Mouse (Mus musculus): Measurements from ENCODE around the gene Fchsd2.

The Fchsd2 gene

DNA sequence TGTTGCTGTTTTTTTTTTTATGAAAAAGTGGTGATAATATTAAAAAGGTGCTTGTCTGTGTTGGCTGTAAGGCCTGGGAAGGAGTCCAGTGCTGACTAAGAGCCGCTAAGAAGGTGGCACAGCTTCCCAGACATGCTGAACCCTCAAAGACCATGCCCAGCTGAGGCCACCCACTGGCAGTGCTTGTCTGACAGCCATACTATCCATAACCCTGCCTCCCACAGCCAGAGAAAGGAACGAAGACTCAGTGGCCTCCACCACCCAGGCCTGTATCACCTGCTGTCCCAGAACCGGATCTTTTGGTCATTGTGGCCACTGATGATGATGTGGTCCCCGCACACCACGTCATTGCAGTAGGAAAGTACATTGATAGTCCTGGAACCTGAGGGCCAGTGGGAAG lies 198.5 kb downstream of the Fchsd2 start:
- no peak for DNase-seq

DNA sequence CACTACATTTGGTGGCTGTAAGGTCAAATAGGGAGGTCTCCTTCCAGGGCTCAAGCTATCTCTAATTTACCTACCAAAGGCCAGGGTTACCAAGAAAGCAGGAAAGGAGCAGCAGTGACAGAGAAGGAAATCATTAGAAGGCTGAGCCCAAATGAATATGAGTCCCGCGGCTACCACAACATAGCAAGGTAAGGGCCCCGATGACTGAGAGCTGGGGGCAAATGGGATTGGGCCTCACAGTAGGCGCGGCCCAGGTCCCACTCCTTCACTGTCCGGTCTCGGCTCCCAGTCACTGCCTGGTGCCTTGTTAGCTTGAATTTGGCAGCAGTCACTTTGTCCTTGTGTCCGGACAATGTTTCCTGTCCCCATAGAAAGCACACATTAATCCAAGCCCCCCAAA lies 199.0 kb downstream of the Fchsd2 start:
- no peak for DNase-seq

DNA sequence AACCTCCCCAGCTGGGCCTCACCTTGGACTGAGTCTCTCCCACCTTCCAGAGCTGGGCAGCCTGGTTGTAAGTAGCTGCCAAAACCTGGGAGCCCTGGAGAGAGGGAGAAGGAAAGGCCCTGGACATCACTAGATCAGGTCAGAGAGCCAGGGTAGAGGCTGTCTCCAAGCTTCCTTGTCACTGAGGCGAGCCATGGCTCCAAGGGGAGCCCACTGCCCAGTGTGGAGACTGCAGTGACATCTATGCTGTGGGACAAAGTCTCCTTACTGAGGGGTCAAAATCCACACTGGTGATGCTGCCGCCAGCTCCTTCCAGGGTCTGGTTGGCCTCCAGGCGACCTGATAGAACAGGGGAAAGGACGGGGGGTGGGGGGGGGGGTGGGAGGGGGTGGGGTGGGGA lies 199.4 kb downstream of the Fchsd2 start:
- DNase-seq: no peak

DNA sequence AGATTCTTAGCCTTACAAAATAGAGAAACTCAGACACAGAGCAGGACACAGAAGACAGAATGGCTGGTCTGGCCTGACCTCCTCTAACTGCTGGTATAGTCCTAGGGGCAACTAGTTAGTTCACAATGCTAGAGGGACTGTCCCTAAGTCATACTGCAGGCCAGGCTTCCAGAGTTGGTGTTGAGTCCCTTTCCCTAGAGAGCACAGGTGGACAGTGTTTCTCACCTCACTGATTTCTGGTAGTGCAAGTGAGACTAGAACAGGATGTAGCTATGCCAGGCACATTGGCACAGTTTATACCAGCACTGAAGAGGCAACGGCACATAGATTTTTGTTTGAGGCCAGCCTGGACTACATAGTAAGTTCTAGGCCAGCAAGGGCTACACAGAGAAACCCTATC lies 200.0 kb downstream of the Fchsd2 start:
- DNase-seq: no peak

DNA sequence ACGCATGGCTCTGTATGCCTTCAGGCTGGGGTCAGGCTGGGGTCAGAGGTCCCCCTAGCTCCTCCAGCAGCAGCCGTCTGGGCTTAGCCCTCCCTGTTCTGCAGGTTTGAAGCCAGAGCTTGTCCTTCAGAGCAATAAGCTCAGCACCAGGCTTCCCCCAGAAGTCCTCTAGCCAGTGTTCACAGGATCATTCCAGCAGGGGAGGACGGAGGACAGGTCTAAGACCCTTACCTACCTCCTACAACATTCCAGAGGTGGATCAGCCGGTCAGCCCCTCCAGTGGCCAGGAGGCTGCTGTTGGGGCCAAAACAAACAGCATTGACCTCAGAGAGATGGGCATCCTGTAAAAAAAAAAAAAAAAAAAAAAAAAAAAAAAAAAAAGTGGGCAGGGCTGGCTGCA lies 200.5 kb downstream of the Fchsd2 start:
- DNase-seq: no peak

DNA sequence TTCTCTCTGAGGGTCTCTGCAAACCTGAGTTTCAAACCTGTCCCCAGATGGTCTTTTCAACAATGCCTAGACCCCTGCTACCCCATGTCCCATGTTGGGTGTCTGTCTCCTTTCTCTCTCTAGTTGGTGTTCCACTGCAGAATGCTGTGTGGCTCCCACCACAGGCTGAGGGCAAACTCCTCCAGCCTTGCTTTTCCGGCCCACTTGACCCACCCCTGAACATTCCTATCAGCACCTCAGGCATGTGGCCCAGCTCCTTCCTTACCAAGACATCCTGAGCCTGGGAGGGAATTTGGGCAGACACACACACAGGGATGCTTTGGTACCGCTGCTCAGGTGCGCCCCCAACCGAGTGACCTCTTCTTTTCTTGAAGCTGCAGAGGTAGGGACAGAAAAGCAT lies 200.9 kb downstream of the Fchsd2 start:
- DNase-seq: no peak

DNA sequence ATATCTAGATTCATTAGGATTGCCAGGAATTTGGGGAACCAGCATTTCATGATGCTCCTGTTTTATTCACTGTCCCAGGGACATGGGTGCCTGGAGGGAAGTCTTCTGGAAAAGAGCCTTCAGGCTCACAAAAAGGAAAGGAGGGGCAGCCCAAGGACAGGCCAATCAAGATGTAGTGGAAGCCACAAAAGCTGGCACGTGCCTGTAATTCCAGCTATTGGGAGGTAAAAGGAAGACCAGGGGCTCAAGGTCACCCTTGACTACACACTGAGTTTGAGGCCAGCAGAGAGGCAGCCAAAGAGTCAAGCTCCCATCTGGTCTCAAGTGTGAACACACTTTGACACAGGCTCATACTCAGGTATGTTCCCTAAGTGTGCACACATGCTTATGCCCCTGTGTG lies 202.8 kb downstream of the Fchsd2 start:
- no peak for DNase-seq

DNA sequence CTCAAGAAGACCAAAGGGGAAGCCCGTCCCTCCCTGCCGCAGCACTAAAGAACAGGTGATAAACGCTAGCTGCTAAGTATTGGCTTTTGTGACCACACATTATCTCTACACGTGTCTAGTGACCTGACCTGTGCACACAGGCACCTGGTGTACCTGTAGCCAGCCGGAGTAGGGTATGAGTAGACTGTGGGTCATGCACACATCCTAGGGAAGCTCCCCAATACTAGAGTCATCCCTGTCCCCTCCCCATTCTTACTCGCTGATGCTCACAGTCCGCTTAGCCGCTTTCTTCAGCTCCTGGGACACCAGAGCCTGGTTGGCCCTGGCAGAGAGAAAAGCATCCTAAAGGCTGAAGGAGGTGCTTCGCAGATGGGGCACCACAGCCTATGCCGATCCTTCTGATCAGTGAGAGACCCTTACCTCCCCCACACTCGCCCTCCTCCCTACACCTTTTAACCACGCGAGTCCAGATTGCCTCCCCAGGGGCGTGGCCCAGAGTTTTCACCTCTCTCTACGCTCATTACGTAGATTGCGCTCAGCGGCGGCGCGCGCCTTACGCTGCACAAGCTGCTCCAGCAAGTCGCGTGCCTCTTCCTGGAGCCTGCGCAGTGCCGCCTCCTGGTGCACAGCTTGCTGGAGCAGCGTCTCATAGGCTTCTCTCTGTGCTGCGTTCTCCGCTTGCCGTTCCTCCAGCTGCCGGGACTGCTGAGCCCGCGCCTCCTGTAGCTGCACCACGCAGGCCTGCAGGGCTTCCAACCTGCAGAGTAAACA lies 203.8 kb downstream of the Fchsd2 start:
- peak; percentile 70 for DNase-seq

DNA sequence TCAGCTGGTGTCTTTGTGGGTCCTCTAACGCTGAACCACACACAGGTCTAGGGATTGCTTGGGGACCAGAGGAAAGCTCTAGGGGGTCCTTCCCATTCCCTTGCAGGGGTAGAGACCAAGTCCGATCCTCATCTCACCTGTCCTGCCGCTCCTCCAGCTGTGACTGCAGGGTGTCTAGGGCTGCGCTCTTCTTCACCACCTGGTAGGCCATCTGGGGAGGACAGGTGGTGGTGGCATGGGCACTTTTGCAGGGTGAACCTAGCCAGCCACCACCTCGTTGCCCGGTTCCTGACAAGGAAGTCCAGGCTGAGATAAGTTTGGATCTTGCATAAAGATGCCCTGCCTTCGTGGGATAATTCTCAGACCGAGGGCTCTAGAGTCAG lies 204.4 kb downstream of the Fchsd2 start:
- no peak for DNase-seq

DNA sequence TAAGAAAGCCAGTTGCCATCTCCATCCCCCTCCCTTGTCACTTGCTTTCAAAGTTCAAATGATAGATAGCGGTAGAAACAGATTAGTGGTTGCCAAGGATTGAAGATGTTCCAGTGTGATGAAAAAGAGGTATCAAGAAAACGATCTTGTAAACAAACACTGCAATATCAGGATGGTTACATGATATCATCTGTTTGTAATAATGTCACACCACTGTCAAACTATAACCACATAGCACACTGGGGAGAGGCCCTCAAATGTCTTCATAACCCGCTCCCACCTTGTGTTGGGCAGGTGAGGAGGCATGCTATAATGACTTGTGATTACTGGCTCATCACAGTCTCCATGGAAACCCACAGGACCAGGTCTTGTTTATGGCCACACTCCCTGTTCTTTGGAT lies 205.7 kb downstream of the Fchsd2 start:
- DNase-seq: no peak

DNA sequence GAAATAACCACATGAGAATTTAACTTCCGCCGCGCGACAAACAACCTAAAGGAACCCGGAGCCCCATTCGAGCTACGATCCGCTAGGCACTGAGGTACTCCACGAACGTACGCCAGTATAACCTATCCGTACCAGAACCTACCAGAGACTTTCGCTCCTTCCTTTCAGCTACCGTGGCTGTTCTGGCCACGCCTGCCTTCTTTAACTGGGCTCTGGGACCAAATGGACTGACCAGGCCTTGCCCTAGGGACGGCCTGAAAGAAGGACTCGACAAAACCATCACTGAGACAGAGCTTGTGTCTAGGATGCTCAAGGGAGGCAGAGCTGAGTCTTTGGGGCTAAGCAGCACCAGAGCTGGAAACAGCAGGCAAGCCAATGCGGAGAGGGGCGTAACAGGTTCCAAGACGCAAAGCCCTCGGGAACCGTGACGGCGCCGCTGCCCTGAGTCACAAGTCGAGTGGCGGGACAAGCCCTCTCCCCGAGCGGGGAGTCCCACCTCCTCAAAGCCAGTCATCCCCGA lies 208.8 kb downstream of the Fchsd2 start:
- no peak for DNase-seq

DNA sequence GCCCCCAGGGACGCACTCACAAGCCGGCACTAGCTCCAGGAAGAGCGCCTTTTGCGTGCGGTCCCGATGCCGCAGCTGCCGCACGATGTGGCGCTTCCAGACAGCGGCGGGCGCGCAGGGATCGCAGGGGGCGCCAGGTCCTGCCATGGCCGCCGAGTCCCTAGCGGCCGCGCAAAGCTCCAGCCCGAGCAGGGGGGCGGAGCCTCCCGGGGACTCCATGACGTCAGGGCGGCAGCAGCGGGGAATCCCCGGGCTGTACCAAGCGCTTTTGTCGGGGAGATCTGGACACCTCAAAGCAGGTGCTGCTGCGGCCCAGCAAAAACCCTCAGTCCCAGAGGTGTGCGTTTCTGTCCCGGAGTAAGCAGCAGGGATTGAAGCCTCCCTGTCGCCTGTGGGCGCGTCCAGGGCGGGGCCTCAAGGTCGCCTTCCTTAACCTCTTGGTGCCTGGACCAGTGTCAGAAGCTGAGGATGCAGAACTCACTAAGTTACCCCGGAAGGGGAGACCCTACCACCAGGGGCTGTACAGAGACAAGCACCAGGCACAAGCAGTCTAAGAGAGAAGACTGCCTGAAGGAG lies 209.3 kb downstream of the Fchsd2 start, which contains the start of gene Atg16l2:
Atg16l2 (minus strand) TSS at position 371 of the 576 bp plus-strand sequence.
- DNase-seq: peak; percentile 96

DNA sequence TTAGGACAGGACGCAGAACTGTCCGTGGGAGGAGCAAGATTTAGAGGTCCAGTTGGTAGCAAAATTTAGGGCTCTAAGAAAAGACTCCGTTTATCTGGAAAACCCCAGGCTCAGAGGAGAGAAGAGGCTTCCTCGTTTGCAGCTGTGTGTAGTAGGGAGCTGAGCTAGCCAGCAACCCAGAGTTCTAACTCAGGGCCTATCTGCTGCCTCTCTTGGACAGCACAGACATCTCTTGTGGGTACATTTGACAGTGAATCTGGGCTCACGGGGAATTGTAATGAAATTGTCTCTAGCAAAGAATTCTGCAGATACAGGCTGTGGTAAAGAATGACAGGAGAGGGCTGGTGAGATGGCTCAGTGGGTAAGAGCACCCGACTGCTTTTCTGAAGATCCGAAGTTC lies 210.0 kb downstream of the Fchsd2 start:
- no peak for DNase-seq

DNA sequence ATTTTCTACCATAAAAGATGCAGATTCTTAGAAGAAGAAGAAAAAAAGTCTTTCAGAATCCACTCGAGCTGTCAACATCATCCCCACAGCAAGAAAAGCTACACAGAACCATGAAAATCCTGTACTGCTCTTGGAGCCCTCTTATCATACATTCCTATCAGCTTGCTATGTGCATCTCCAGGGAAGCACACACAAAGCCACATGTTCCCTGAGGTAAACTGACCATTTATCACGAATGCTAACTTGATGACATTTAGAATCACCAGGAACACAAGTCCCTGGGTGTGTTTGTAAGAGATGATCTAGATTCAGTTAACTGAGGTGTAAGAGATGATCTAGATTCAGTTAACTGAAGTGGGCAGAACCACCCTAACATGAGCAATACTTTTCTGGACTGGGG lies 214.2 kb downstream of the Fchsd2 start:
- DNase-seq: no peak

DNA sequence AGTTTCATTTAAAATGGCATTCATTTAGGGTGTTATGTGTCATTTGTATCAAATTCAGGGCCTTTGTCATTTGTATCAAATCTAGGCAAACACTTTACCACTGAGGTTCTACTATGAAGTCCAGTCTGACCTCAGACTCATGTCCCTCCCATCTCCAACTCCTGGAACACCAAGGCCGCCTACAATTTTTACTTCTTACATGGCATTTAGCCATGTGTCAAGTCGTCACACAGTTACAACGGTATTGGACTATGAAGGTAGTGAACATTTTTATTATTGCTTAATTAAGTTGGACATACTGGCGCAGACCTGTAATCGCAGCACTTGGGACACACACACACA lies 217.3 kb downstream of the Fchsd2 start:
- no peak for DNase-seq

DNA sequence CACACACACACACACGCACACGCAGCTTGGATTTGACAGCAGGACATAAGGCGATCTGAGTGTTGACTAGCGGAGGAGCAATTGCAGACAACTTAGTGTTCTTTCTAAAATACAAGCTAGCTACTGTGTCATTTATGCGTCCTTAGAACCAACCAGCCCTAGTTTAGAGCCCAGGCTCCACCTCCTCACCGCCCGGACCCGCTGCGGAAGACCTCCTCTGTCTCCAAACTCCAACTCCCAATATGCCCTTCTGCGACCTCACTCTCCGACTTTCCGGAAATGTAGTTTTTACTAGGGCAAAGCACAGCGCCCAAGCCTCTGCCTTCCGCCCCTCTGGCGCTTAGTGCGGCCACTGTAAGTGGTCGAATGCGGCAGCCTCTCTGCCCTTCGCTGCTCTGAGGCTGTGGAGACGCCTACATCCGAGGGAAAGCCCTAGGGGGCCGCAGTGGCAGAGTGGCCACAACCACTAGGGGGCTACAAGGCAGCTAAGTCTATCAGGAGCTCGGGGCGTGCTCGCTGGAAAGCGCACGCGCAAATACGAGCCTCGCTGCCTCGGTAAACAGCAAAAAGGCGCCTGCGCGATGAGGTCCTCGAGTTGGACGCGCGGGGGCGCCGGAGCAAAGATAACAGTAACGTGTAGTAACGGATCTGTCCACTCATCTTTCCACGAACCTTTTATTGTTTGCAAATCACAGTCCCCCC lies 217.8 kb downstream of the Fchsd2 start:
- peak; percentile 99 for DNase-seq

DNA sequence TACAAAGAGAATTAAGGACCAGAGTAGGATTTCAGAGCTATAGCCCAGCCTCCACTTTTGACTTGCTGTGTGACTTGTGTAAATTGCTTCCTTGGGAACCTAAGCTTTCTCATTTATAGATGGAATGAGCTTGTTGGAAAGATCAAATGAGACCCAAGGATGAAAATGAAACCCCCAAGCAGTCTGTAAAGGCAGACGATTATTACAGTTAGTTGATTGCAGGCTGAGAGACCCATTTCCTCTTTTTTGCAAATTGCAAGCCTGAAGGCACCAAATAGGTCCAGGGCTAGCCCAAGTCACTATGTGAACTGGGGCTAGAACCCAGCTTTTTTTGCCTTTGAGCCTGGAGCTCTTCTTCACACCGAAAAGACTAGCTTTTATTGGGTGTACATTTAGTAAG lies 218.4 kb downstream of the Fchsd2 start:
- no peak for DNase-seq

DNA sequence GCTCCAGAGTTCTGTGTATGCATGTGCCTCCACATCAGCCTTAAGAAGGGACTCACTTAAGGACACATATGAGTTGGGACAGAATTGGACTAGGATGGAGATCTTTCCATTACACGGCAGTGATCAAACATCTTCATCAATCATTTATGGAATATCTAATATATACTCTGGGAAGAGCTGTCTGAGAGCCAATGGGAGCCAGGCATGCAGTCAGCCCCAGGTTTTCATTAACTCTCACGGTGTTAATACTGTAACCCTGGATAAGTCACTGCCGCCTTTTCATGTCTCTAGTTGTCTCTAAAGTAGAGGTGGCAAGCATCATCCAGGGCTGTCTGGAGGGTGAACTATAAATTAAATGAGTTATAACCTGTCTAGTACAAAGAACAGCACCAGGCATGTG lies 220.4 kb downstream of the Fchsd2 start:
- peak; percentile 54 for DNase-seq

DNA sequence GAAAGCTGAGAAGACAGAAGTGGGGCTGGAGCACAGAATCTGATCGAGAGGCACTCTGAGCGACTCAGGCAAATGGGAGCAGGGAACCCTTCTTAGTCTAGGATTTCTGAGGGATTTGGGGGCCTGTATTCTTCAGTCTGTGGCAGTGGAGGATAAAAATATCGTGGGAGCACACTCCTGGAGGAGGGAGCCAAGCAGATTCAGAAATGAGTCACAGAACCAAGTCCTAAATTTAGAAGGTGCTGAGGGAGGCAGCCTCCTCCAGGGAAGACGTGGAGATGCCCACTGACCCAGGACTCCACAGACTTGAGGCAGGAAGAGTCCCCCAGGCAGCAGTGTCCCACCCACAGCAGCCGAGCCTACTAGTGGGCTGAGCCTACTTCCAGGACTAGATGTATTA lies 221.7 kb downstream of the Fchsd2 start:
- no peak for DNase-seq

DNA sequence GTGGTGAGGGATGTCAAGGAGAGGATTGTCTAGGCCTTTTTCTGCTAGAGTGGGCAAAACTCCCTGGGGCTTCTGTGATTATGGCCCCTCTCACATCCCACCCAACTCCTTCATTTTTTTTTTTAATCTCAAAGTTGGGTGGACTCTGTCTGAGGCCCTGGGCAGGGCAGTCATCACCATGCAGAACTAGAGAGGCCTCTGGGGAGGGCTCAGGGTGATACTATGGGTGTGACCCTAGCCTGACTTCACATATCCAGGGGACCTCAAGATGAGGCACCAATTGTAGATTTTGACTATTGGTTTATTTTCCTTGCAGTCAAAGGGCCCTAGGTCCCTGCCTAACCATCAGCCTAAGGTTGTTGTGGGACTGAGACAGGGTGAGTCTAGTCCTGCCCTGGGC lies 223.0 kb downstream of the Fchsd2 start:
- DNase-seq: no peak

DNA sequence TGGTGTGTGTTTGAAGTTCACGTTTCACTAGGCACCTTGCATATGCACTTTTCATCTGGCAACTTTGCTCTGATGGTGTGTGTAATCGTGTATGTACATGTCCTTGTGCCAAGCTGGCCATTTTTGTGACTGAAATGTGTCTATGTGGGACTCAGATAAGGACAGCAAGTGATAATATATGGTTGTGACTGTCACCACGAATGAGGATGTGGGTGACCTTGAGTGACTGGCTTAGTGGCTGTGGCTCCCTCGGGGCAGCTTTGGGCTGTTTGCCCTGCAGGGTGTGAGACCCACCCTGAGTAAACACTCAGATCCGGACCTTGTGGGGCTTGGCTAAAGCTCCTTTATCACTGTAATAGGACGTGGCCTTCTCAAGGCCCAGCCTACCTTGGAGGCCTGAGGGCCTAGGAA lies 223.9 kb downstream of the Fchsd2 start:
- DNase-seq: no peak

DNA sequence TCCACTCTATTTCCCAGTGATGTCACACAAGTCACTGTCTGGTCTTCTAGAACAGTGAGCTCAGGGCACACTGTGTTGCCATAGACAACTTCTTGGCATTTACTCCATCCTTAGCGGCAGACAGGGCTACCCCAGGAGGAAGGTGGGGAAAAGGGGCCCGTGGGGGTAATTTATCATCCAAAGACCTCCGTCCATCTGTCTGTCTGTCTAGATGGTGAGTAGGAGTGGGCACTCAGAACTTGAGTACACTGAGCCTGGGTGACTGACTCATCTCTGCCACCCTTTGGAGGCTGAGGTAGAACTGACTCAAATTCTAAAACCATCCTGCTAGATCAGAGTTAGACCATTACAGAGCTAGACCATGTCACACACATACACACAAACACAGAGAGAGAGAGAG lies 224.4 kb downstream of the Fchsd2 start, which contains the start of gene Stard10:
Stard10 (plus strand) TSS at position 73 of the 400 bp plus-strand sequence.
- no peak for DNase-seq

DNA sequence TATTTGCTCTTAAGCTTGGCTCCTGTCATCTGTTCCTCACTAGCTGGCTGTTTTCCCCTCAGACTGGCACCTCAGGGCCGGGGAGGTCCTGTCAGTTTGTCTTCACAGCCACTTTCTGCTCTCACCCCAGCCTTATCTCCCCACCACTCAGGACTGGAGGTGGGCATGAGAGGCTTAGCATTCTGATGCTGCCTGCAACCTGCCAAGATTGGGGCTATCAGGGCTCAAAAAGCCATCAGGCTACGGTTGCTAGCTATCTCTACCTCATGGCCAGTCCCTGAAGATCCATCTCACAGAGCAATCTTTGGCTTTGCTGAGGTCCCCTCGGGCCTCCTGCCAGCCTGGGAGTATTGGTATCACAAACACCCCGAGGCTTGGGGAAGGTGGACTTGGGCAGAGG lies 226.2 kb downstream of the Fchsd2 start:
- no peak for DNase-seq

DNA sequence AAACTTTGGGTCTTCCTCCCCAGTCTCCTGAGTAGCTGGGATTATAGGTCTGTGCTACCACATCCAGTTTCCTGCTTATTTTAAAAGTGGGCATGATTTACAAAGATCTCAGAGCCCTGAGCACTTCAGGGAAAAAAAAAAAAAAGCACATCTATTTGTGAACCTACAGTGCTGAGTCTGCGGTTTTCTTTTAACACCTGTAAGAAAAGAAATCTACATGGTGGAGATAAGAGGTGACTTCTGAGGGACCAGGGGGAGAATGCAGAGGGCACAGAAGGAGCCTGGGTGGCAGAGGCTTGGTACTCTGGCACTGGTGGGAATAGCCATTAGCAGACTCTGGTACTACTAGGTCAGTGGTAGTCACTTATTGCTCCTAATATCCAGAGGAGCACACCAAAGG lies 227.1 kb downstream of the Fchsd2 start:
- DNase-seq: no peak

Data from kidney, adult 11 months (tissue).